Mouse (Mus musculus): ENCODE measurements around the gene Cltc. TPM values are rescaled to one million over a fixed set of nuclear protein-coding genes. Genes with fewer than 3 reads are reported as not detected.
A peak's percentile ranks its signal among the peaks of the same experiment; 100 is the strongest.

The Cltc gene
- polyA plus RNA-seq, 1 experiment from 2014 or later, result 129 TPM

- 95% methylated on average over 3 of the region's 3 CpGs for WGBS
- Histone ChIP-seq H3K4me1 (peaks cover 7% of the 10 kb centered on the region), H3K27me3 (ENCODE audit: low read depth, poor library complexity, severe bottlenecking) (no peaks in the 10 kb centered on the region), H3K27ac (replicated peaks) (no peak overlapping the region), H3K36me3 (peaks cover 98% of the 10 kb centered on the region), H3K4me3 (no peak overlapping the region), H3K9me3 (replicated peaks) (no peaks in the 10 kb centered on the region)
- no peak for DNase-seq (ENCODE audit: low spot score)
Observed at GRCm38 (mm10) chr11:86691482-86691881, 65.9 kb downstream of the Cltc start.

DNA sequence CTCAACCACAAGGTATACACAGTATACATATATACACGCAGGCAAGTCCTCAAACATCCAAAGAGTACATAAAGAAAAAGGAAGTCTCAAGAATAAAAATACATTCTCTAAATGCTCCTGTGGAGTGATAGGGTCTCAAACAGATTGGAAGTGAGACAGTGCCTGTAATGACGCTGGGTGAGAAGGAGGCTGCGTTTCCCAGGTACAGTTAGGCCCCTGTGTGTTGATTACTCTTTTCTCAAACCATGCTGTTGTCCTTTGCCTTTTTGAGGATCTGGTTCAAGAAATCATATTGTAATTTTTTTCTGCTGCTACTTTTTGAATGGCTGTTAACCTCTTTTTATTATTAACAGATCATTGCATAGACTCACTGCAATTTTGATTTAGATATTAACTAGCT lies 67.0 kb downstream of the Cltc start:
- no peak overlapping the region for H3K4me3 ChIP-seq
- no peaks in the 10 kb centered on the region for H3K27me3 ChIP-seq (ENCODE audit: low read depth, poor library complexity, severe bottlenecking)
- H3K4me1 ChIP-seq, result peaks cover 18% of the 10 kb centered on the region
- H3K9me3 ChIP-seq (replicated peaks), result no peaks in the 10 kb centered on the region
- H3K27ac ChIP-seq (replicated peaks), result no peak overlapping the region
- WGBS, result 89% methylated on average over 3 of the region's 3 CpGs
- H3K36me3 ChIP-seq, result peaks cover 97% of the 10 kb centered on the region
- DNase-seq (ENCODE audit: low spot score), result no peak

- Histone ChIP-seq H3K9me3 (replicated peaks) (no peaks in the 10 kb centered on the region), H3K4me3 (peak overlapping the region; percentile 85), H3K36me3 (peaks cover 48% of the 10 kb centered on the region), H3K4me1 (peaks cover 40% of the 10 kb centered on the region), H3K27me3 (ENCODE audit: low read depth, poor library complexity, severe bottlenecking) (no peaks in the 10 kb centered on the region), H3K27ac (replicated peaks) (no peak overlapping the region)
- WGBS, result 94% methylated on average over 1 of the region's 1 CpGs
- no peak for DNase-seq (ENCODE audit: low spot score)
Observed at GRCm38 (mm10) chr11:86685366-86685765, 72.0 kb downstream of the Cltc start.

- Histone ChIP-seq H3K36me3 (peaks cover 38% of the 10 kb centered on the region), H3K27ac (replicated peaks) (peak overlapping the region; percentile 89), H3K4me3 (peak overlapping the region; percentile 85), H3K9me3 (replicated peaks) (no peaks in the 10 kb centered on the region), H3K27me3 (ENCODE audit: low read depth, poor library complexity, severe bottlenecking) (no peaks in the 10 kb centered on the region), H3K4me1 (peaks cover 42% of the 10 kb centered on the region)
- no peak for DNase-seq (ENCODE audit: low spot score)
- 12% methylated on average over 20 of the region's 20 CpGs for WGBS
Observed at GRCm38 (mm10) chr11:86684126-86685012, 73.0 kb downstream of the Cltc start.

- Histone ChIP-seq H3K27me3 (ENCODE audit: low read depth, poor library complexity, severe bottlenecking) (no peaks in the 10 kb centered on the region), H3K27ac (replicated peaks) (peak within 1 kb of the TSS; percentile 89), H3K4me1 (peaks cover 47% of the 10 kb centered on the region), H3K4me3 (peak within 1 kb of the TSS; percentile 85), H3K36me3 (peaks cover 30% of the 10 kb centered on the region), H3K9me3 (replicated peaks) (no peaks in the 10 kb centered on the region)
- WGBS, result under 1% methylated on average over 56 of the region's 56 CpGs
- DNase-seq (ENCODE audit: low spot score), result peak; percentile 96
Observed at GRCm38 (mm10) chr11:86683395-86684125, 73.8 kb downstream of the Cltc start, which contains the start of the genes Vmp1 and Ptrh2. Gene Vmp1 (minus strand): TSS chr11:86683836. Gene Ptrh2 (plus strand): TSS chr11:86683985.

GRCm38 (mm10) chr11:86682861-86683260 lies 74.5 kb downstream of the Cltc start:
- Histone ChIP-seq H3K4me1 (peaks cover 47% of the 10 kb centered on the region), H3K27ac (replicated peaks) (no peak overlapping the region), H3K4me3 (peak overlapping the region; percentile 85), H3K27me3 (ENCODE audit: low read depth, poor library complexity, severe bottlenecking) (no peaks in the 10 kb centered on the region), H3K9me3 (replicated peaks) (no peaks in the 10 kb centered on the region), H3K36me3 (peaks cover 24% of the 10 kb centered on the region)
- WGBS, result 43% methylated on average over 7 of the region's 7 CpGs
- DNase-seq (ENCODE audit: low spot score), result no peak

GRCm38 (mm10) chr11:86681423-86681822 lies 75.9 kb downstream of the Cltc start:
- Histone ChIP-seq H3K9me3 (replicated peaks) (no peaks in the 10 kb centered on the region), H3K4me1 (peaks cover 40% of the 10 kb centered on the region), H3K36me3 (peaks cover 12% of the 10 kb centered on the region), H3K4me3 (no peak overlapping the region), H3K27me3 (ENCODE audit: low read depth, poor library complexity, severe bottlenecking) (no peaks in the 10 kb centered on the region), H3K27ac (replicated peaks) (no peak overlapping the region)
- no peak for DNase-seq (ENCODE audit: low spot score)
- WGBS, result 95% methylated on average over 3 of the region's 3 CpGs

DNA sequence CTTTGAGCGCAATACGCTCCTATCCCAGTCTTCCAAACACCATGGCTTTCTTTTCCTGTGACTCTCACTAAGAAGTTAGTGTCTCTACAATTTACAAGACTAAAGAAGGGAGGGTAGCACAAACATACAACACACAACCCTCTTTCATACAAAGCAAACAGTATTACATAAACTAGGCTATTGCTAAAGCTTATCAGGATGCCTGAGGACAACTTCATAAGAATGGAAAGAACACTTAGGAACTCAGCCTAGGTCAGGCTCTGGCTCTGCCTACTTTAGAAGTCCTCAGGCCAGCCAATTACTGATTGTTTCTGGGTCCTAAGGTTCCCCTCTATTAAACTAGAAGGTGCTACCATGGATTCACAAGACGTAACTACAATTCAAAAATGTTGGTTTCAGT lies 76.6 kb downstream of the Cltc start:
- DNase-seq (ENCODE audit: low spot score), result no peak
- Histone ChIP-seq H3K9me3 (replicated peaks) (no peaks in the 10 kb centered on the region), H3K4me1 (peaks cover 33% of the 10 kb centered on the region), H3K27ac (replicated peaks) (no peak overlapping the region), H3K27me3 (ENCODE audit: low read depth, poor library complexity, severe bottlenecking) (no peaks in the 10 kb centered on the region), H3K36me3 (peaks cover 6% of the 10 kb centered on the region), H3K4me3 (no peak overlapping the region)
- 96% methylated on average over 3 of the region's 3 CpGs for WGBS

GRCm38 (mm10) chr11:86678957-86679356 lies 78.4 kb downstream of the Cltc start:
- Histone ChIP-seq H3K36me3 (0 out of 2 replicates have a peak, but pooled peaks cover 3% of the 10 kb centered on the region), H3K27me3 (ENCODE audit: low read depth, poor library complexity, severe bottlenecking) (no peaks in the 10 kb centered on the region), H3K27ac (replicated peaks) (no peak overlapping the region), H3K9me3 (replicated peaks) (no peaks in the 10 kb centered on the region), H3K4me3 (no peak overlapping the region), H3K4me1 (peaks cover 19% of the 10 kb centered on the region)
- 44% methylated on average over 5 of the region's 5 CpGs for WGBS
- DNase-seq (ENCODE audit: low spot score), result no peak

GRCm38 (mm10) chr11:86675520-86675919 lies 81.8 kb downstream of the Cltc start:
- DNase-seq (ENCODE audit: low spot score), result no peak
- Histone ChIP-seq H3K4me1 (peaks cover 13% of the 10 kb centered on the region), H3K9me3 (replicated peaks) (no peaks in the 10 kb centered on the region), H3K4me3 (no peak overlapping the region), H3K36me3 (0 out of 2 replicates have a peak, but pooled peaks cover 3% of the 10 kb centered on the region), H3K27me3 (ENCODE audit: low read depth, poor library complexity, severe bottlenecking) (no peaks in the 10 kb centered on the region), H3K27ac (replicated peaks) (no peak overlapping the region)
- WGBS, result 95% methylated on average over 4 of the region's 4 CpGs

- H3K27me3 ChIP-seq (ENCODE audit: low read depth, poor library complexity, severe bottlenecking), result no peaks in the 10 kb centered on the region
- H3K4me3 ChIP-seq, result no peak overlapping the region
- no peak for DNase-seq (ENCODE audit: low spot score)
- H3K27ac ChIP-seq (replicated peaks), result no peak overlapping the region
- 0 out of 2 replicates have a peak, but pooled peaks cover 3% of the 10 kb centered on the region for H3K36me3 ChIP-seq
- peaks cover 6% of the 10 kb centered on the region; the same call in 1 of the 2 replicates for H3K4me1 ChIP-seq
- 88% methylated on average over 3 of the region's 3 CpGs for WGBS
- no peaks in the 10 kb centered on the region for H3K9me3 ChIP-seq (replicated peaks)
Observed at GRCm38 (mm10) chr11:86672772-86673171, 84.6 kb downstream of the Cltc start.

DNA sequence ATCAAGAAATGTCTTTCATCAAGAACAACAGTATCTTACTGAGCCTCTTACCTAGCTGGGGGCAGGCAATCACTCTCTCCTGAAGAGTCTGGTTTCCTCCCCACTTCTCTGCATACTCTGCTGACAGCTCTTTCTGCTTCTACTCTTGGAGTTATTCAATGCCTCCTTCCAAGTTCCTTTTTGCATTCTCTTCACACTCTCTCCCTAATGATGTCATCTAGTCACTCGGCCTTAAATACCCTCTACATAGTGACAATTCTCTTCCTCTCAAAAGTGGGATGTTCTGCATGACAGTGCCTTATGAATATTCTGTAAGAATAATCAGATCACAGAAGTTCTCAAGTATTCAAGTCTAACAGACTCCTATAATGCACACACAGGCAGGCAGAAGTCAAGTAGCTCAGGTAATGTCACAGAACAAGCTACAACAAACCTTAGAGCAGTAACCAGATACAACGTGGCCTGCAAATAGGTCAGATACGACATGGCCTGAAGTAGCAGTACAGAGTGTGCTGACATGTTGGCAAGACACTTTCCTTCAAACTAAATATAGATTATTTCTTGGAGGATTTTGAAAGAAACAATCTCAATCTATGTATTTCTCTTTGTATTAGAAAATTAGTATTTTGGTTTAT lies 86.2 kb downstream of the Cltc start:
- H3K9me3 ChIP-seq (replicated peaks), result no peaks in the 10 kb centered on the region
- H3K27me3 ChIP-seq (ENCODE audit: low read depth, poor library complexity, severe bottlenecking), result no peaks in the 10 kb centered on the region
- H3K4me1 ChIP-seq, result peaks cover 6% of the 10 kb centered on the region; the same call in 1 of the 2 replicates
- H3K27ac ChIP-seq (replicated peaks), result no peak overlapping the region
- H3K4me3 ChIP-seq, result no peak overlapping the region
- WGBS, result 79% methylated on average over 3 of the region's 3 CpGs
- H3K36me3 ChIP-seq, result no peaks in the 10 kb centered on the region
- no peak for DNase-seq (ENCODE audit: low spot score)
